Mouse (Mus musculus) liver, adult 2 months (tissue): Measurements from ENCODE around the gene Noc3l. TPM values are rescaled to one million over a fixed set of nuclear protein-coding genes. Genes with fewer than 3 reads are reported as not detected.
A peak's percentile ranks its signal among the peaks of the same experiment; 100 is the strongest.

Experiments
- DNase-seq: peaks from one replicate; pipeline ENCODE4 v3.0.0-alpha.2; 2011; ENCODE audit warnings: low read depth, low spot score; ENCODE audit errors: extremely low read depth
- H3K27ac ChIP-seq: fragments of 200-500 bp; replicated peaks from 2 replicates; pipeline ENCODE4 v1.5.1; 2012; ENCODE audit warnings: low read depth, mild to moderate bottlenecking, control low read depth, inconsistent platforms, low read length; ENCODE audit not compliant: insufficient read depth
- H3K27me3 ChIP-seq: fragments of 200-500 bp; 2 replicates; pipeline ENCODE4 v1.6.1; 2012; ENCODE audit warnings: mild to moderate bottlenecking, moderate library complexity, low read length, inconsistent platforms; ENCODE audit not compliant: control insufficient read depth, insufficient read depth
- H3K36me3 ChIP-seq: fragments of 200-500 bp; 2 replicates; pipeline ENCODE4 v1.6.1; 2012; ENCODE audit warnings: low read length, inconsistent platforms; ENCODE audit not compliant: control insufficient read depth, insufficient read depth
- H3K4me1 ChIP-seq: fragments of 200-500 bp; 2 replicates; pipeline ENCODE4 v1.6.1; 2011; ENCODE audit warnings: low read length; ENCODE audit not compliant: control insufficient read depth, insufficient read depth
- H3K4me3 ChIP-seq: fragments of 200-500 bp; 2 replicates; pipeline ENCODE4 v1.5.1; 2011; ENCODE audit warnings: low read depth, mild to moderate bottlenecking, control low read depth, low read length, moderate library complexity; ENCODE audit not compliant: insufficient read depth
- H3K79me2 ChIP-seq: fragments of 200-500 bp; 2 replicates; pipeline ENCODE4 v1.6.1; 2012; ENCODE audit warnings: inconsistent platforms, mild to moderate bottlenecking, low read length, moderate library complexity; ENCODE audit not compliant: control insufficient read depth, insufficient read depth
- H3K9ac ChIP-seq: fragments of 200-500 bp; 2 replicates; pipeline ENCODE4 v1.6.1; 2012; ENCODE audit warnings: low read depth, mild to moderate bottlenecking, control low read depth, inconsistent platforms, low read length
- CTCF ChIP-seq: fragments of 200-500 bp; IDR thresholded peaks from 2 replicates; pipeline ENCODE4 v1.5.1; 2011; ENCODE audit warnings: low read depth, low read length, control low read depth
- POLR2A ChIP-seq: fragments of 200-500 bp; IDR thresholded peaks from 2 replicates; pipeline ENCODE4 v1.6.1; 2011; ENCODE audit warnings: low read length, control low read depth; ENCODE audit not compliant: insufficient read depth; ENCODE audit errors: extremely low read depth
- WGBS: fragments of 180-500 bp; shearing (Covaris S2); methylation state at CpG from one replicate; pipeline ENCODE4 v1.1.7; 2018; 5-methylcytosine and 5-hydroxymethylcytosine counted together
- polyA plus RNA-seq: library from polyadenylated mRNA; depleted of rRNA; stranded (reverse); fragments of >200 nt; gene quantifications from 2 replicates; pipeline ENCODE4 v1.2.3, GENCODE M21; 2012
- total RNA-seq: library from RNA; depleted of rRNA; stranded (reverse); fragments of >200 nt; gene quantifications from 2 replicates; pipeline ENCODE4 v1.2.3, GENCODE M21; 2014

Noc3l gene
- total and polyA plus RNA-seq, 2 experiments = 2.0 to 3.2 TPM

GRCm38 (mm10) chr19:38818191-38818590, 846 bp downstream of the Noc3l start:
- DNase-seq = no peak
- peaks cover 12% of the 10 kb centered on the region; the same call in 1 of the 2 replicates for H3K36me3 ChIP-seq
- peaks cover 4% of the 10 kb centered on the region for H3K4me1 ChIP-seq
- no peak overlapping the region for H3K27ac ChIP-seq
- H3K4me3 ChIP-seq = peak overlapping the region; percentile 79; the same call in 1 of the 2 replicates
- peaks cover 3% of the 10 kb centered on the region; the same call in 1 of the 2 replicates for H3K79me2 ChIP-seq
- peak overlapping the region; percentile 26; the same call in 1 of the 2 replicates for H3K9ac ChIP-seq
- no peaks in the 10 kb centered on the region for H3K27me3 ChIP-seq
- 20% methylated on average over 8 of the region's 8 CpGs for WGBS
- TF ChIP-seq POLR2A (no peak), CTCF (no peak)

- Histone ChIP-seq H3K4me1 (no peaks in the 10 kb centered on the region), H3K79me2 (no peaks in the 10 kb centered on the region), H3K27me3 (no peaks in the 10 kb centered on the region), H3K36me3 (peaks cover 41% of the 10 kb centered on the region), H3K4me3 (no peak overlapping the region), H3K9ac (no peak overlapping the region), H3K27ac (no peak overlapping the region)
- TF ChIP-seq CTCF (no peak), POLR2A (no peak)
- DNase-seq = no peak
- WGBS = 94% methylated on average over 6 of the region's 6 CpGs
Measured at GRCm38 (mm10) chr19:38798801-38799200, 20.2 kb downstream of the Noc3l start.

DNA sequence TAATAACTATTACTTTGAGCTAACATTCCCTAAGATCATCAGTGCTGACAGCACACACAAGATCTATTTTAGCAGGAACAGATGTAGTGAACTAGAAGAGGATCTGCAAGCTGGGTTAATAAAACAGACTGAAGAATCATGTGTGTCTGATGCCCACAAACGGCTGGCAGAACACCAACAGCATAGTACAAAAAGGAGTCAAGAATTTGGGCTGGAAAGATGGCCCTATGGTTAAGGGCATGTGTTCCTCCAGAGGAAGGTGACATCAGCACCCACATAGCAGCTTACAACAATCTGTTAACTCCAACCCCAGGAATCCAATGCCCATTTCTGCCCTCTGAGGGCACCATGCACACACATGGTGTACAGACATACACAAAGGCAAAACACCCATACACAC, 20.7 kb downstream of the Noc3l start:
- DNase-seq = no peak
- H3K4me3 ChIP-seq = no peak overlapping the region
- no peak overlapping the region for H3K9ac ChIP-seq
- H3K36me3 ChIP-seq = peaks cover 43% of the 10 kb centered on the region
- TF ChIP-seq CTCF (no peak), POLR2A (no peak)
- H3K79me2 ChIP-seq = no peaks in the 10 kb centered on the region
- WGBS = 95% methylated on average over 1 of the region's 1 CpGs
- H3K27me3 ChIP-seq = no peaks in the 10 kb centered on the region
- no peak overlapping the region for H3K27ac ChIP-seq
- H3K4me1 ChIP-seq = no peaks in the 10 kb centered on the region

- Histone ChIP-seq H3K27ac (no peak overlapping the region), H3K9ac (no peak overlapping the region), H3K4me3 (no peak overlapping the region), H3K36me3 (peaks cover 46% of the 10 kb centered on the region), H3K79me2 (no peaks in the 10 kb centered on the region), H3K27me3 (no peaks in the 10 kb centered on the region), H3K4me1 (no peaks in the 10 kb centered on the region)
- DNase-seq = no peak
- TF ChIP-seq POLR2A = no peak
- TF ChIP-seq CTCF = no peak
- 90% methylated on average over 5 of the region's 5 CpGs for WGBS
Measured at GRCm38 (mm10) chr19:38796546-38796945, 22.5 kb downstream of the Noc3l start.

DNA sequence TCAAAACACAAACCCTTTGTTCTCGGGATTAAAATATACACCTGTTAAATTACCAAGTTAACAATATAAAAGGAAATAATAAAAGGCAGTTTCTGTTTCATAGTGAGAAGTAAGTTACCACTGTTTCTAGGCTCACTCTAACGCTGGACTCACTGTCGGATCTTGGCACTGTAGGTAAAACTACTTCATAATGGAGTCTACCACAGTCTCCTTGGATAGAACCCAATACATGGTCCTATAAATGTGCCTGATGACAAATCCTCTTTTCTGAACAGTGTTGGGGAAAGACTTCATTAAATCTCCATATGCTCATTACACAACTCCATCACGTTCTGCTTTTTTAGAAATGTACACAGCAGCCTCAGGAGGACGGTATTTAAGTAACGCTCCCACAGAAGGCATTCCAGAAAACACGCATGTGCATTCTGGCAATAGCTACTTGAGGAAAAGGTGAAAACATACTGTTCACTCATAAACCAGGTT, 25.4 kb downstream of the Noc3l start:
- Histone ChIP-seq H3K4me3 (no peak overlapping the region), H3K27ac (no peak overlapping the region), H3K36me3 (peaks cover 52% of the 10 kb centered on the region), H3K79me2 (no peaks in the 10 kb centered on the region), H3K27me3 (no peaks in the 10 kb centered on the region), H3K9ac (no peak overlapping the region), H3K4me1 (no peaks in the 10 kb centered on the region)
- WGBS = 94% methylated on average over 7 of the region's 7 CpGs
- no peak for TF ChIP-seq CTCF
- no peak for DNase-seq

- WGBS = 97% methylated on average over 6 of the region's 6 CpGs
- DNase-seq = no peak
- TF ChIP-seq CTCF (no peak), POLR2A (no peak)
- no peak overlapping the region for H3K9ac ChIP-seq
- H3K4me3 ChIP-seq = no peak overlapping the region
- no peaks in the 10 kb centered on the region for H3K79me2 ChIP-seq
- H3K27me3 ChIP-seq = no peaks in the 10 kb centered on the region
- no peak overlapping the region for H3K27ac ChIP-seq
- H3K4me1 ChIP-seq = peaks cover 6% of the 10 kb centered on the region
- peaks cover 26% of the 10 kb centered on the region for H3K36me3 ChIP-seq
Measured at GRCm38 (mm10) chr19:38787756-38788155, 31.3 kb downstream of the Noc3l start.
